Mouse (Mus musculus) spleen, postnatal 4 days (tissue): ENCODE data around the gene Mcu.
A peak's percentile ranks its signal among the peaks of the same experiment; 100 is the strongest.

Experiments
- DNase-seq, 2 experiments: peaks; one replicate each; pipeline ENCODE4 v3.0.0; 2022; ENCODE audit warnings: low spot score in 2 of 2

The Mcu gene

GRCm38 (mm10) chr10:59537579-59537978 is 78.9 kb downstream of the Mcu start:
- DNase-seq = no peak

DNA sequence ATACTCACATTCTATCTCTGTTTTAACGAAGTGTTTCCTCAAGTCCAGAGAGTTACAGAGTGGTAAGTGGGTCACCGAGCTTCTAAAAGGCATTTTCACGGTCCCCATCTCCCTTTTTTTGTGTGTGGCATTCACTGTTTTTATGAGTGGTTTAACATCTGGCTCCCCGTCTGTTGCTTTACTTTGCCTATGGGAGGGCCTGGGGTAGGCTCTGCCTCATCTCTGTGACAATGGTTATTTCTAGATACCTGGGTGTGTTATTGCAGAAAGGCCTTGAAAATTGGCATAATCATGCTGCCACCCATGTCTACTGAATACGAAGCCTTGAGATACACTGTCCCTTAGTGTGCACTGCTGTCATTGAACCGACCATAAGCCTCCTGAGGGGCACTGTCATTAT is 84.2 kb downstream of the Mcu start:
- no peak for DNase-seq

DNA sequence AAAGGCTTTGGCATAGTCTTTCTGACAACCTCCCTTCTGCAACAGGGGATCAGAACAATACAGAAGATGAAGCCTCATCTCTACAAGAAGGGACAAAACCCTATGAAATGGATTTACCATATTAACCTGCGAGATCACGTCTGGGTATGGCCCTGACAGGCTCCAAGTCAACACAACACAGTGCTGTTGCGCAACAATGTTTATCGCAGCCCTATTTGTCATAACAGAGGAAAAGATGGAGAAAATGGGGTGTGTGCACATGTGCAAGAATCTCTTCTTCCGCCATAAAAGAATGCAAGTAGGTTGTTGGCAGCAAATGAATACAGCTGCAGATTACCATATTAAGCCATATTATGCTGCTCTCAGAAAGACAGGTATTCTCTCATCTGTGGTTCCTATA is 88.7 kb downstream of the Mcu start:
- no peak for DNase-seq

DNA sequence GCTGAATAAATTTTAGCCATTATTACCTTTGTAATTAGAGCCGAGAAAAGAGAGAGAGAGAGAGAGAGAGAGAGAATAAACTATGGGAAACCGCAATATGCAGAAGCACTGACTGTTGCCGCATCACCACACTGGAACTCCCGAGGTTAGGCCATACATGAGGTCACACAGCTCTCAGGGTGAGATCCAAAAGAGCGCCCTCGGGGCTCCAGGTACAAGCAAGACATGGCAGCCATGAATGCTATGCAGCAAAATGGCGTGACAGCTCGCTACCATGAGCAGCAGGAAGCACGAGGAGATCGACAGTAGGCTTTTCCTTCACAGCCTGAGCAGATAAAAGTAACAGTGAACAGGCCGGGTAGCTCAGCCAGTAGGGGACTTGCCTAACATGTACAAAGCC is 89.2 kb downstream of the Mcu start:
- no peak for DNase-seq

GRCm38 (mm10) chr10:59524675-59525074 is 91.8 kb downstream of the Mcu start:
- no peak for DNase-seq

DNA sequence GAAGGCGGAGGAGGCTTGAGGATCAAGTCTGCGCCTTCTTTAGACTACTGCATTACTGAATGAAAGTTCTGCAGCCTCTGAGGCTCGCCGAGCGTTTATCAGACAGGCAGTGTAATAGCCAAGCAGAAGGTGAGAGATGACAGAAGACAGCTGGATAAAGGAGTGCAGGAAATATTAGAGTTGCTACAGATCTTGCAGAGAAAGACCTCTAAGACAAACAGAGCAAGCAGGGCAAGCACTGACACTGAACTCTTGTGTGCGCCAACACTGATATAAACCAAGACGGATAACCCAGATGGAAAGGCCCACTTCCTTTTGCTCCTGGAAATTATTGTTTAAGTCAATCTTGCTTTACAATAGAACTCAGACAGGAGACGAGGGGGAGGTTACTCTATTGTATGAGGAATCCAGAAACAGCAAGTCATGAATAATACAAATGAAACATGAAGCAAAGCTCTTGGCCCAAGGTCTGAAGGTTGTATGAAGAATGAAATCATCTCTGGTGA is 92.6 kb downstream of the Mcu start:
- DNase-seq = no peak

GRCm38 (mm10) chr10:59520701-59521100 is 95.8 kb downstream of the Mcu start:
- no peak for DNase-seq

DNA sequence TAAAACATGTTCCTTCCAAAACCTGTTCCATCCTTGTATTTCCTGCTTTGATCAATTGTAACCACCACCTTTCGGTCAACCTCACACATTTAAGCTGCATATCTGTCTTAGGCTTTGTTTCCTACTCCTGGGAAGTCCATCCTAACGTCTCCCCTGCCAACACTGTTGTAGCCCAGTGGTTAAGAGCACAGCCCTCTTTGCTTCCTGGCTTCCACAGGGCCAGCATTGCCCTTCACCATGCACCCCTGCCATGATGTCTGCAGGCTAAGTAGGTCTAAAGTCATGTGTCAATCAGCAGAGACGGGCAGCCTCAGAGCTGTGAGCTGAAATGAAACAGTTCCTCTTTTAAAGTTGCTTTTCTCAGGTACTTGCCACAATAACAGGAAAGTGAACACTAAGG is 97.1 kb downstream of the Mcu start:
- DNase-seq = no peak

GRCm38 (mm10) chr10:59517201-59517600 is 99.3 kb downstream of the Mcu start:
- DNase-seq = no peak

GRCm38 (mm10) chr10:59514739-59515464 is 101.6 kb downstream of the Mcu start:
- no peak for DNase-seq

- no peak for DNase-seq
These were observed 104.3 kb downstream of the Mcu start for GRCm38 (mm10) chr10:59512173-59512572.

- DNase-seq = no peak
These were observed 105.0 kb downstream of the Mcu start for GRCm38 (mm10) chr10:59511427-59511963.

- no peak for DNase-seq
These were observed 105.6 kb downstream of the Mcu start for GRCm38 (mm10) chr10:59510713-59511426.

DNA sequence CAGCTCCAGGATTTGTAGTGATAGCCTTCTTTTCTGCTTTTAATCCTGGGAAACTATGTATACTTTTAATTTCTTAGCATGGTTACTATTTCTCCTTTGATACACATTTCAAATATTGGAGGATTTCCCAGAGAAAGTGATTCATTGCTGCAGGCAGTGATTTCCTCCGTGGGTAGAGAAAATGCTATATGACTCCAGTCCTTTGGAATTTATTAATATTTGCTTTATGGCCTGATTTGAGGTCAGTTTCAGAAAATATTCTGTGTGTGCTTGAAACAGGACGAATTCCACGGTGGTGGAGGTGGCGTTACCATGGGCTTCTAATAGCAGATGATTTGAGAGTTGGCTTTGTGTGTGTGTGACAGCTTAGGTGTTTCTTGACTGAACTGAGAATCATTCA is 107.3 kb downstream of the Mcu start:
- no peak for DNase-seq

DNA sequence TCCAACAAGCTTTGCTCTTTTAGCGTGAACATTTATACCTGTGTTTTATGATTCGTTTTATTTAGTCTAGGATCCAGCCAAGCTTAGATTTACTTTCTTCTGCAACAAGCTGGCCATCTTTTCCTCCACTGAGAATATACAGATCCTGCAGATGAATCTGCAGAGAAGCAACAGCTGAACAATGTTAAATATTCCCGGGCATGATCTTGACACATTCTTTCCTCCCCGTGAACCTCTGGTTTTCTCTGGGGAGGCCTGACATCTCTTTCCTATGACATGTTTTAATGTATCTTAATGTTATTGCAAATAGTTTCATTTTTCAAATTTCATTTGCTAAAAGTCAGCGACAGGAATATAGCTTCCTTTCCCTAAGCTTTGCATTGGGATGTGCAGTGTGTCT is 109.8 kb downstream of the Mcu start:
- no peak for DNase-seq

DNA sequence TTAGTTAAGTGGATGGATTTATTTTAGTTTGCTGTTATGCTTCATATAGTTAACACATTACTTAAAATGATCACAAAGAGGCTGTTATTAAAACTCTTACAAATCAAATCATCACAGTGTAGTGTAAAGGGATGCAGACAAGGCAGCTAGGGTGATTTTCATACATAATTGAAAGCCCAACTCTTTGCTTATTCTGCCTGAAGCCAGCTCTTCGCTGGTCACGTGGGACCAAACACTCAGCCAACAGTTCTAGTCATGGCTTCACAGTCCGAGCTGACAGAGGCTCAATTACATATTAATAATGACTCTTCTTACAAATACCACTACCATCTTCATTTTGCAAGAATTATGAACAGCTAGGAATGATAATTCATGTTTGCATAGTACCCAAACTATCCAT is 112.2 kb downstream of the Mcu start:
- DNase-seq = no peak

GRCm38 (mm10) chr10:59503433-59504210 is 112.9 kb downstream of the Mcu start:
- DNase-seq = no peak

- DNase-seq = no peak
These were observed 114.1 kb downstream of the Mcu start for GRCm38 (mm10) chr10:59502381-59502780.

GRCm38 (mm10) chr10:59501761-59502160 is 114.7 kb downstream of the Mcu start:
- DNase-seq = no peak

DNA sequence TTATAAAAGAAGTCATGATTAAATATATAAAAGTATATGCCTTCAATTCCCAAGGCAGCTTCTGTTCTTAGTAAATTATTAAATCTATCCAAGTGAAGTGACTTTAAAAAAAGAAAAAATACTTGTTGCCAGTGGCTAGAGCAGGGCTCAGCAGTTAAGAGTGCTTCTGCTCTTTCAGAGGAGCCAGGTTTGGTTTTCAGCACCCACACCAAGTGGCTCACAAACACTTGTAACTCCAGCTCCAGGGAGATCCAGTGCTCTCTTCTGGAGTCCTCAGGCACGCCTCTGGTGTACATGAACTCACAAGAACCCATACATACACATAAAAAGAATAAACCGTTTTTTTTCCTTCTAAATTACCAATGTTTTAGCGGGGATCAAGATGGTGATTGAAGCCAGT is 116.3 kb downstream of the Mcu start:
- DNase-seq = no peak

- DNase-seq = no peak
These were observed 119.5 kb downstream of the Mcu start for GRCm38 (mm10) chr10:59497019-59497418.

DNA sequence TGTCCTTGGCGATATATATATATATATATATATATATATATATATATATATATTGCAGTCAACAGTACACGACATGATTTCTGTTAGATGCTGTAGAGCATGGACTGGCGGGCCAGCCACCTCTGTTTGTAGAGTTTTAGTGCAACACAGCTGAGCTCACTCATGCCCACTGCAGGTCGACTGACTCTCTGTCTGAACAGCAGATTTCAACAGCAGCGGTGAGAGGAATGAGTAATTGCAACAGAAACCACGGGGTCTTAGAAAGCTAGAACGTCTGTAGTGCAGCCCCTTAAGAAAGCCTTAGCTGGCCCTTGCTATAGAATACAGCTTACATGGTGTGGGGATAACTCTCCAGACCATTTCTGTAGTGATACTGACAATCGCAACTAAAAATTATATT is 121.6 kb downstream of the Mcu start:
- peak in 1 of 2 experiments; percentile 49 for DNase-seq
